Mouse (Mus musculus): ENCODE data around the gene Elfn1.
"Not testable (repeated sequence)": the region's sequence is repeated elsewhere in the genome, so short reads cannot be mapped to it uniquely, and the experiment has no call there.

Elfn1 gene

DNA sequence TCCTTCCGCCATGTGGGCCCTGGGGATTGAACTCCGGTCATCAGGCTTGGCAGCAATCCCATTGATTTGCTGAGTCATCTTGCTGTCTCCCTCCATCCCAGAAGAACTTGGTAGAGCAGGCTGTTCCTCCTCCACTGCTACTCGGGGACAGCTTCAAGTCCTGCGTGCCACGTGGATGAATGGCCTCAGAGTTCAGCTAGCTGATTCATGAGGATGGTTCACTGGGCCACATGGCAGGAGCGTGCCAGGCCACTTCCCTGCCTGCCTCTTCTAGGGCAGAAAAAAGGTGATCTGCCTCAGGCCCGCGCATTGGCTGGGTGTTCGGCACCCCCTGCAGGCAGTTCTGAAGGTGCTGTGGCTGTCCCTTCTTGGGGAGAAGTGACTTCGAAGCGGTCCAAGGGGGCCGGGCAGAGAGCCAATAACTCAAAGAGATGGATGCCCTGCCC lies 62.5 kb downstream of the Elfn1 start:
- peak; percentile 27 for DNase-seq (ENCODE audit: low read depth, low spot score)

GRCm38 (mm10) chr5:139976584-139976983 lies 68.8 kb downstream of the Elfn1 start:
- DNase-seq (ENCODE audit: low read depth, low spot score): no peak

DNA sequence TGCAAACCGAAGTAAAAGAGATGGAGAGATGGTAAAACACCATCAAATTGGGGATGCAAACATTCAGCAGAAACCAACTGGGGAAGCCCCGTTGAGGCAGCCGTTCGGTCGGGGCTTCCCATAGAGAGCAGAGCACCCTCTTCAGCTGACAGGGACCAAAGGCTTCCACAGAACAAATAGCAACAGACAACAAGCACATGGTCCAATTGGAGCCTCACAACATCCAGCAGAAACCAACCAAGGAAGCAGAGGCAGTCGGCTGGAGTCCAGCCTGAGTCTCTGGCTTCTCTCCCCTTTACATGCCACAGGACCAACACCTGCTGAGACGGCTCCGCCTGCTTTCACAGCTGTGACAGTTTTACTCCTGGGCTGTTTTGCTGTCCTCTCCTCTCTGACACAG lies 69.7 kb downstream of the Elfn1 start:
- DNase-seq (ENCODE audit: low read depth, low spot score): no peak

GRCm38 (mm10) chr5:139978525-139979276 lies 71.0 kb downstream of the Elfn1 start:
- DNase-seq (ENCODE audit: low read depth, low spot score): no peak

DNA sequence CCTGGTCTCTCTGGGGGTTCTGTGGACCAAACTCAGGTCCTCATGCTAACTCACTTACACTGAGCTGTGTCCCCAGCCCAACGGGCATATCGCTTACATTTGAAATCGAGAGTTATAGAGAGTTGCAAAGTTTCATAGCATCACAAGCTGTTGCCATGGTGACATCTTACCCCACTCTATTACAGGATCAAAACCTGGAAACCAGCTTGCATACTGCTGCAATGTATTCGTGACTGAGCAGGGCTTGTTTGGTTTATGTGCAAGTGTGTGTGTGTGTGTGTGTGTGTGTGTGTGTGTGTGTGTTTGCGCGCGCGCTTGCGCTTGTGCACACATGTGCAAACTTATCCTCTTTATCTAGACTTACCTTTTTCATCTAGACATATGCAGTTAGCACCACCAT lies 71.6 kb downstream of the Elfn1 start:
- DNase-seq (ENCODE audit: low read depth, low spot score): no peak

DNA sequence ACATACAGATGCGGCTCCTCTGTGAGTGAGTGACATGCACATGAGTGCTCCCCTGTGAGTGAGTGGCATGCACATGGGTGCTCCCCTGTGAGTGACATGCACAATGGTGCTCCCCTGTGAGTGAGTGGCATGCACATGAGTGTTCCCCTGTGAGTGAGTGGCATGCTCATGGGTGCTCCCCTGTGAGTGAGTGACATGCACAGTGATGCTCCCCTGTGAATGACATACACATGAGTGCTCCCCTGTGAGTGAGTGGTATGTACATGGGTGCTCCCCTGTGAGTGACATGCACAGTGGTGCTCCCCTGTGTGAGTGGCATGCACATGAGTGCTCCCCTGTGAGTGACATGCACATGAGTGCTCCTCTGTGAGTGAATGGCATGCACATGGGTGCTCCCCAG lies 74.2 kb downstream of the Elfn1 start:
- DNase-seq (ENCODE audit: low read depth, low spot score): no peak

GRCm38 (mm10) chr5:139985073-139985746 lies 77.5 kb downstream of the Elfn1 start:
- DNase-seq (ENCODE audit: low read depth, low spot score): no peak

DNA sequence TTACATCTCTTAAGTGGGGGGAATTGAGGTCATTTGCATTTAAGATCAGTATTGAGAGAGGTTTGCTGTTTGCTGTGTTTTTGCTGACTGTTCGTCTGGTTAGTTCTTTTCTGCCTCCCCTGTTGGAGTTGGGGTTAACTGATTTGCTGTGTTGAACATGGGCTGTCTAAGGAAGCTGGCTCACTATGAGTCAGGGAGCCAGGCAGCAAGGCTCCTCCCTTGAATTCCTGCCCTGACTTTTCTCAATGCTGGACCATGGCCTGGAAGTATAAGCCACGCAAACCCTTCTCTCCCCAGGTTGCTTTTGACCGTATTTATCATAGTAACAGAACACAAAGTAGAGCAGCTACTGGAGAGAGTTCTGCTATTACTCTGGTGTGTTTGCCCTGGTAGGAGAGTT lies 83.8 kb downstream of the Elfn1 start:
- DNase-seq (ENCODE audit: low read depth, low spot score): no peak

GRCm38 (mm10) chr5:139998321-139998720 lies 90.6 kb downstream of the Elfn1 start:
- not testable (repeated sequence) for DNase-seq (ENCODE audit: low read depth, low spot score)

GRCm38 (mm10) chr5:139998916-139999315 lies 91.2 kb downstream of the Elfn1 start:
- no peak for DNase-seq (ENCODE audit: low read depth, low spot score)

- no peak for DNase-seq (ENCODE audit: low read depth, low spot score)
Measured at GRCm38 (mm10) chr5:140002541-140002940, 94.8 kb downstream of the Elfn1 start.

GRCm38 (mm10) chr5:140006861-140007260 lies 99.1 kb downstream of the Elfn1 start:
- no peak for DNase-seq (ENCODE audit: low read depth, low spot score)

GRCm38 (mm10) chr5:140007656-140008522 lies 100.1 kb downstream of the Elfn1 start:
- DNase-seq (ENCODE audit: low read depth, low spot score): no peak

DNA sequence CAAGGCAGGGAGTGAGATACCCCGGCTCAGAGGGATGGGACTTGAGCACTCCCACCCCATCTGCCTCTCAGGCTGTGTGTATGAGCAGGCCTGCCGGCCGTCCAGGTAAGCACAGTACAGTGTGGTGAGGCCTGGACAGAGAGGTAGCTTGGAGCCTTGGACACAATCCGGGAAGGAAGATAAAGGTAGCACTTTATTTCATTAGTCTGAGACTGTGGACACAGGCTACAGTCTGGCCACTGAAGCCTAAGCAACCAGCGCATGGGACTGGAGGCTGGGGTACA lies 100.7 kb downstream of the Elfn1 start:
- DNase-seq (ENCODE audit: low read depth, low spot score): no peak

- no peak for DNase-seq (ENCODE audit: low read depth, low spot score)
Measured at GRCm38 (mm10) chr5:140009083-140009655, 101.4 kb downstream of the Elfn1 start.

DNA sequence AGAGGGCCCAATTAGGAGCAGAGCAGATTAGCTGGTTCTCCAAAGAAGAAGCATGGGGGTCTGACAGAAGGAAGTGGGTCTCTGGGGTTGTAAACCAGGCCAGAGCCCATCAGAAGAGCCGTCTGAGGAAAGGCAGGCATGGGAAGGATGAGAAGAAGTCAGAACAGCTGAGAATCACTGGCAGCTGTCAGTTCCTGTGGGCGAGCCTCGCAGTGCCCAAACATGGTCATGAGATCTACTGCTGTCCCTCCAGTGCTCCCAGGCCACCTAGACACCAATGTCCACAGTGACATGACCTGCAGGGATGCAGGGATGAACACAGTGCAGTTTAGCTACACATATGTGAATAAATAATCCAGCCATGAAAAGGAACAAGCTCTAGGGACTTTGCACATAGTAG lies 102.7 kb downstream of the Elfn1 start:
- DNase-seq (ENCODE audit: low read depth, low spot score): no peak

GRCm38 (mm10) chr5:140012286-140012967 lies 104.7 kb downstream of the Elfn1 start:
- no peak for DNase-seq (ENCODE audit: low read depth, low spot score)

DNA sequence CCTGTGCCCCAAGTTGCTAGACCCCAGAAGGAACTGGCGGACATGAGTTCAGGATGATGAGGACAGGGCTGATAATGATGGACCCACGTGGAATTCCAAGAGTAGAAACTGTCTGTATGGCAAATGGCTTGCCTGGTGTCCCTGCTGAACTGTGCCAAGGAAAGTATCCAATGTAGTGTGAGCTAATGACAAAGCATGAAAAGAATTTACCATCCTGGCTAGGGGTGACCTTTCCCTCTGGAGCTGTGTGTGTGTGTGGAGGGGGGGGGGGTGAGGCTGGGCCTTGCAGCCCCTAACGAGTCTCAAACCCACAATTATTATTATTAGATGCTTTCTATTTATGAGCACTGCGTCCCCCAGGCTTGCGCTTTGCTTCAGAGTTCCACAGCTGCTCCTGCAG lies 105.9 kb downstream of the Elfn1 start:
- no peak for DNase-seq (ENCODE audit: low read depth, low spot score)

DNA sequence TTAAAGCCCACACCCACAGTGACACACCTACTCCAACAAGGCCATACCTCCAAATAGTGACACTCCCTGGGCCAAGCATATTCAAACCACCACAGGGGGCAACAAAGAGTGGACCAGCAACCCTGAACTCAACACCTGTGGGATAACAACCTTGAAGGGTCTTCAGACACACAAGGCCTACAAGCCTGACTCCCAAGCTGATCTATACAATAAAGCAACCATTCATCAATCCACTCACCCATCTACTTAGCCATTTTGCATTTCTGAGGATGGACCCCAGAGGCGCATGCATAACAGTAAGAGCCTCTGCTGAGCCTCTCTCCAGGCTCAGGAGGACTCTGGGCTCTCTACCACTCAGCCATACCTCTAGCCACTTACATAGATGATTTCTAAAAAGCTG lies 109.2 kb downstream of the Elfn1 start:
- DNase-seq (ENCODE audit: low read depth, low spot score): no peak

- DNase-seq (ENCODE audit: low read depth, low spot score): no peak
Measured at GRCm38 (mm10) chr5:140018780-140019179, 111.0 kb downstream of the Elfn1 start.

DNA sequence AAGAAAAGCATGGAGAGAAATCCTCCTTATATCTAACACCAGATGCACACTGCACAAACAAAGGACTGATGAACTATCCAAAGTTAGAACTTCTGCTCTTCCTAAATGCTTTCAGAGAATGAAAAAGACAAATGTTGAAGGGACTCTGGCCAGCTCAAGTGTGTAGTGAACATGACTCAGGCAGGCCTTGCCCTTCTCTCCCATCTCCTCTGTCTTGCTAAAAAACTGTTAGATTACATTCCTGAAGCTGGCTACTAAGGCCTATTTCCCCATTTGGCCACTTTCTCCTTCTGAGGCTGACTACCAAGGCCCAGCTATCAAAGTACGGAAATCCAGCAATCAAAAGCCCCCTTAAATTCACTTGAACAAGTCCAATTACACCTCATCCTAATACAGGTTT lies 111.9 kb downstream of the Elfn1 start:
- no peak for DNase-seq (ENCODE audit: low read depth, low spot score)

DNA sequence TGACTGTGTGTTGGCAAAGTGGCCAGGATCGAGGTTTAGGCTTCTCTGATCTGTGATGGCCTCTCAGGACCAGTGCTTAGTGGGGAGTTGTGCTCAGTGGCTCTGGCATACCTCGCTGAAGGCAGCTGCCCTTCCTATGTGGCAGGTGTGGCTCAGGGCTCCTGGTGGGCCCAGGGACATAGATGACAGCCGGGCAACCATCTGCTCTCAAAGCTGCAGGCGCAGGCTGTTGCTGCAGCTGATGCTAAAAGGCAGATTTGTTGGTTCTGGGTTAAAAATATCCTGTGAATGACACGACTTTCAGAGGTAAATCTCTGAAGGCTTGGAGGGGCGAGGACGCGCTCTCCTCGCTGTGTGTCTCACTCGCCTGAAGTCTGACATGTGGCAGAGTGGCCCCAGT lies 114.0 kb downstream of the Elfn1 start:
- DNase-seq (ENCODE audit: low read depth, low spot score): no peak
